Mouse (Mus musculus) heart, embryonic 13.5 days (tissue): Measurements from ENCODE around the gene Plagl2. TPM values are rescaled to one million over a fixed set of nuclear protein-coding genes. Genes with fewer than 3 reads are reported as not detected.

ENCODE experiments used
- ATAC-seq: fragments of 200-750 bp; cut with Nextera tagmentation; 2 replicates; pipeline ENCODE4 v1.8.0; 2017; ENCODE audit warnings: moderate TSS enrichment; ENCODE audit not compliant: insufficient number of reproducible peaks, low FRiP score, low TSS enrichment; ENCODE audit errors: extremely low read depth
- H3K27ac ChIP-seq: fragments of 300-500 bp; sonication (generic); replicated peaks from 2 replicates; pipeline ENCODE4 v1.5.1; 2015; ENCODE audit warnings: moderate library complexity, mild to moderate bottlenecking, inconsistent platforms
- H3K27me3 ChIP-seq: fragments of 300-500 bp; sonication (generic); replicated peaks from 2 replicates; pipeline ENCODE4 v1.6.1; 2015; ENCODE audit warnings: mild to moderate bottlenecking, inconsistent platforms
- H3K36me3 ChIP-seq: fragments of 300-500 bp; sonication (generic); 2 replicates; pipeline ENCODE4 v1.6.1; 2015; ENCODE audit warnings: mild to moderate bottlenecking, inconsistent platforms
- H3K4me1 ChIP-seq: fragments of 300-500 bp; sonication (generic); 2 replicates; pipeline ENCODE4 v1.6.1; 2015; ENCODE audit warnings: inconsistent platforms
- H3K4me2 ChIP-seq: fragments of 300-500 bp; sonication (generic); 2 replicates; pipeline ENCODE4 v1.6.1; 2015; ENCODE audit warnings: inconsistent platforms, mild to moderate bottlenecking, moderate library complexity
- H3K4me3 ChIP-seq: fragments of 300-500 bp; sonication (generic); 2 replicates; pipeline ENCODE4 v1.5.1; 2015; ENCODE audit warnings: moderate library complexity, mild to moderate bottlenecking, inconsistent platforms
- H3K9ac ChIP-seq: fragments of 300-500 bp; sonication (generic); 2 replicates; pipeline ENCODE4 v1.6.1; 2015; ENCODE audit warnings: inconsistent platforms, mild to moderate bottlenecking, moderate library complexity
- H3K9me3 ChIP-seq: fragments of 300-500 bp; sonication (generic); 2 replicates; pipeline ENCODE4 v1.6.1; 2016; ENCODE audit warnings: inconsistent platforms
- WGBS: fragments of 180-500 bp; shearing (Covaris S2); methylation state at CpG from one replicate; pipeline ENCODE4 v1.1.7; 2015; ENCODE audit warnings: mixed read lengths; 5-methylcytosine and 5-hydroxymethylcytosine counted together
- polyA plus RNA-seq: library from polyadenylated mRNA; unstranded; fragments of >200 nt; fragmentation: Nextera tagmentation; extraction: Ambion mirVana; gene quantifications from 2 replicates; pipeline ENCODE4 v1.2.1, GENCODE M21; 2015

Plagl2 gene
- polyA plus RNA-seq, 1 experiment from 2014 or later = 12.5 TPM

- Histone ChIP-seq H3K4me3 (no peak overlapping the region), H3K9me3 (no peaks in the 10 kb centered on the region), H3K36me3 (peaks cover 99% of the 10 kb centered on the region), H3K27me3 (no peaks in the 10 kb centered on the region), H3K4me2 (no peak overlapping the region), H3K9ac (no peak overlapping the region), H3K27ac (peak overlapping the region; percentile 48), H3K4me1 (peaks cover 34% of the 10 kb centered on the region)
- 39% methylated on average over 2 of the region's 2 CpGs for WGBS
- ATAC-seq = 0 out of 2 replicates have a peak, but pooled peaks have one; percentile 44
These were observed 55.0 kb downstream of the Plagl2 start for GRCm38 (mm10) chr2:153186176-153186591.

- WGBS = 82% methylated on average over 3 of the region's 3 CpGs
- Histone ChIP-seq H3K4me1 (peaks cover 17% of the 10 kb centered on the region), H3K4me2 (no peak overlapping the region), H3K9ac (no peak overlapping the region), H3K36me3 (peaks cover 60% of the 10 kb centered on the region), H3K4me3 (no peak overlapping the region), H3K9me3 (no peaks in the 10 kb centered on the region), H3K27ac (no peak overlapping the region), H3K27me3 (no peaks in the 10 kb centered on the region)
- no peak for ATAC-seq
These were observed 61.3 kb downstream of the Plagl2 start for GRCm38 (mm10) chr2:153179961-153180360.

GRCm38 (mm10) chr2:153179126-153179860, 61.9 kb downstream of the Plagl2 start:
- Histone ChIP-seq H3K9ac (no peak overlapping the region), H3K4me2 (no peak overlapping the region), H3K27me3 (no peaks in the 10 kb centered on the region), H3K9me3 (no peaks in the 10 kb centered on the region), H3K36me3 (peaks cover 60% of the 10 kb centered on the region), H3K4me1 (peaks cover 15% of the 10 kb centered on the region), H3K4me3 (no peak overlapping the region), H3K27ac (no peak overlapping the region)
- WGBS = 76% methylated on average over 10 of the region's 10 CpGs
- no peak for ATAC-seq

Other genes starting within 250 kb of the Plagl2 start
- gene Pdrg1, start 226.0 kb downstream of the Plagl2 start, polyA plus RNA-seq = 101 and 111 TPM in 2 replicates
- gene Xkr7, start 209.6 kb downstream of the Plagl2 start, polyA plus RNA-seq = not detected in 2 replicates
- gene Ccm2l, start 175.5 kb downstream of the Plagl2 start, polyA plus RNA-seq = 4.6 and 5.3 TPM in 2 replicates
- gene Hck, start 133.0 kb downstream of the Plagl2 start, polyA plus RNA-seq = 1.8 and 2.2 TPM in 2 replicates
- gene Tm9sf4, start 80.1 kb downstream of the Plagl2 start, polyA plus RNA-seq = 59.0 and 63.0 TPM in 2 replicates
- 5.7 and 7.3 TPM in 2 replicates for gene Tspyl3, start 16.0 kb downstream of the Plagl2 start, polyA plus RNA-seq
- gene Pofut1, start 107 bp upstream of the Plagl2 start, polyA plus RNA-seq = 4.6 and 4.8 TPM in 2 replicates
- gene Kif3b, start 50.0 kb upstream of the Plagl2 start, polyA plus RNA-seq = 4.0 and 4.8 TPM in 2 replicates
- 6.4 and 6.8 TPM in 2 replicates for gene Asxl1, start 104.4 kb upstream of the Plagl2 start, polyA plus RNA-seq